Mouse (Mus musculus) E14TG2a.4 (cell line): ENCODE data around the gene Vmn2r14.
"Not testable (repeated sequence)": the region's sequence is repeated elsewhere in the genome, so short reads cannot be mapped to it uniquely, and the experiment has no call there.

ENCODE experiments used
- H3K27me3 ChIP-seq: 2 replicates; pipeline ENCODE4 v1.6.1; 2014; ENCODE audit warnings: low read length, control low read depth; ENCODE audit not compliant: insufficient read depth
- H3K36me3 ChIP-seq: 2 replicates; pipeline ENCODE4 v1.6.1; 2014; ENCODE audit warnings: low read length, control low read depth; ENCODE audit not compliant: insufficient read depth
- H3K4me1 ChIP-seq: replicated peaks from 2 replicates; pipeline ENCODE4 v1.6.1; 2014; ENCODE audit warnings: low read depth, low read length, control low read depth
- H3K4me3 ChIP-seq: replicated peaks from 2 replicates; pipeline ENCODE4 v1.5.1; 2014; ENCODE audit warnings: mild to moderate bottlenecking, low read length
- H3K9me3 ChIP-seq: 2 replicates; pipeline ENCODE4 v1.6.1; 2014; ENCODE audit warnings: low read length, control low read depth
- CTCF ChIP-seq: conservative IDR thresholded peaks from 2 replicates; pipeline ENCODE4 v1.5.1; 2014; ENCODE audit warnings: low read length
- NANOG ChIP-seq: IDR thresholded peaks from 2 replicates; pipeline ENCODE4 v1.6.1; 2014; ENCODE audit warnings: borderline replicate concordance, low read length, mixed read lengths
- POU5F1 ChIP-seq: IDR thresholded peaks from 2 replicates; pipeline ENCODE4 v1.6.1; 2014; ENCODE audit warnings: low read length, borderline replicate concordance

The Vmn2r14 gene

DNA sequence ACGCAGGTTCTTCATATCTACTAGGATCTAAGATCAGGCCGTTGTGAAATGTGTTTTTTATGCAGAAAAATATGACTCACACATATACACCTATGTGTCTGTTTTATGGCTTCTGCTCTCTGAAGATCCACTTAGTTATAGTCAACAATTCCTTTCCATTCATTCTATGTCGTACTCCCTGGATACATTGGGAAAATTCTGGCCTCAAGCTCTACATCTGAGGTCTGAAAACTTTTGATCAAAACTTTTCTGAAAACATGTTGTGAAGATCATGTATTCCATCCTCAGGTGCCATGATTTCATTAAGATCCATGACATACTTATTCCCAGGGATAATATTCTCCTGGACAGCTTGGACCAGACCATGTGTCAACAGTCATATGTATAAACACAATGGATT is at the start of gene Vmn2r14:
TSS of gene Vmn2r14 (minus strand) at position 101 of the 400 bp plus-strand sequence.
- Histone ChIP-seq H3K9me3 (no peaks in the 10 kb centered on the region), H3K36me3 (no peaks in the 10 kb centered on the region), H3K4me3 (no peak within 1 kb of the TSS), H3K4me1 (no peaks in the 10 kb centered on the region), H3K27me3 (no peaks in the 10 kb centered on the region)
- no peak for TF ChIP-seq NANOG
- TF ChIP-seq CTCF = no peak
- no peak for TF ChIP-seq POU5F1

DNA sequence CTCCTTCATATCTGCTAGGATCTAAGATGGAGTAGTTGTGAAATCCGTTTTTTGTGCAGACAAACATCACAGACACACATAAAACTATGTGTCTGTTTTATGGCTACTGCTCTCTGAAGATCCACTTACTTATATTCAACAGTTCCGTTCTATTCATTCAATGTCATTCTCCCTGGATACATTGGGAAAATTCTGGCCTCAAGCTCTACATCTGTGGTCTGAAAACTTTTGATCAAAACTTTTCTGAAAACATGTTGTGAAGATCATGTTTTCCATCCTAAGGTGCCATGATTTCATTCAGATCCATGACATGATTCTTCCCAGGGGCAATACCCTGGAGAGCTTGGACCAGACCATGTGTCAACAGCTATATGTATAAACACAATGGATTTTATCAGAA is 32.4 kb downstream of the Vmn2r14 start, which contains the start of gene Vmn2r13:
TSS of gene Vmn2r13 (minus strand) at position 101 of the 400 bp plus-strand sequence.
- not testable (repeated sequence) for H3K36me3 ChIP-seq, H3K4me3 ChIP-seq, H3K27me3 ChIP-seq, H3K9me3 ChIP-seq, H3K4me1 ChIP-seq

GRCm38 (mm10) chr5:109166851-109167250 is 57.7 kb downstream of the Vmn2r14 start:
- not testable (repeated sequence) for H3K4me3 ChIP-seq, H3K9me3 ChIP-seq, H3K4me1 ChIP-seq, H3K36me3 ChIP-seq, H3K27me3 ChIP-seq
